Mouse (Mus musculus) fat pad, adult 2 months (tissue): ENCODE results near the gene Slc22a13.

Source experiments
- DNase-seq: peaks from one replicate; pipeline ENCODE4 v3.0.0-alpha.2; 2011; ENCODE audit warnings: low read depth, low spot score; ENCODE audit errors: extremely low read depth

Slc22a13 gene

GRCm38 (mm10) chr9:119201653-119202052 lies 7.2 kb downstream of the Slc22a13 start:
- no peak for DNase-seq

- DNase-seq: no peak
Observed at GRCm38 (mm10) chr9:119199151-119199861, 9.6 kb downstream of the Slc22a13 start.

DNA sequence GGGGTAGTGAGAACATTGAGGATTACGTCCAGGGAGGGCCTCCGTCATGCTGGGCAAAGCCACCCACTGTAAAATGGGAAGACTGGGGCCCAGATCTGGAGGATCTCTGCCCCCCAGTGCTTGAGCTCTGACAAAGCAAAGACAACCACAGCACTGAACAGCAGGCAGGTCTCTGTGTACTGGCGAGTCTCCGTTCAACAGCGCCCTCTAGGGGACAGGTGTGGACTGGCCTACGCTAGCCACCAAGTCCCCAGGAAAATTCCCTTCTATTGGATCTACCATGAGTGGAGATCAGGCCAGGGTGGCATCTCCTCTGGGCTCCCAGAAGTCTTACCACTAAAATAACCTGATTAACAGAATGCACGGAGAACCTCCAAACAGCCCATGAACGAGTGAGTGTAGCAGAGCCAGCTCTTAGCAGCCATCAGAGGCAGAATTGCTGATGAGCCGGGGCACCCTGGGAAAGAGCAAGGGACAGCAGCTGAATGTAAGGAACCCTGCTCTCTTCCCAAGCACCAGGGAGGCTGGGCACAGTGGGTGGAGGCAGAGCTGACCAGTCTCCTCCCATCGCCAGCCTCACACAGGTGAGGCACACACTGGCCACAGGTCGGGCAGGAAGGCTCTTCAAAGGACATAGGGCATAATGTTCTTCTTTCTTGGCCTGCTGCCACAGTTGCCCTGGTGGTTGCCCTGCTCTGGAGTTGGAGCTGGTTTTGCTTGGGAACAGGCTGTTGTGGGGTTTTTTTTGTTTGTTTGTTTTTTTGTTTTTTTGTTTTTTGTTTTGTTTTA lies 16.5 kb downstream of the Slc22a13 start:
- peak; percentile 8 for DNase-seq

- DNase-seq: no peak
Observed at GRCm38 (mm10) chr9:119181241-119181728, 27.6 kb downstream of the Slc22a13 start.

DNA sequence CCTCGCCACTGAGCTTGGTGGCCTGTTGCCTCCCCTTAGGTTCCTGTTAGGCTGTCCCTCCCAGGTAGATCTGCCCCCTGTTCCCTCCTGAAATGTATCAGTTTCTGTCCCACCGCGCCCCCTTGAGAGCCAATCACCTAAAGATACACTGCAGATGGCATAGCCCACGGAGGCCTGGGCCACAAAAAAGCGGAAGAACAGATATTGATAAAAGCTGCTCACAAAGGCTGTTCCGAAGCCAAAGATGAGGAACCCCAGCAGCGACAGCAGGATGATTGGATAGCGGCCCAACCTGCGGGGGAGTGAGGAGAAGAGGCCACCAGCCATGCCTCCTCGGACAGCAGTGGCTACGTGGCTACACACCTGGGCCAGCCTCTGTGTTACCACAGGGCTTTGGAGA lies 29.6 kb downstream of the Slc22a13 start:
- no peak for DNase-seq

DNA sequence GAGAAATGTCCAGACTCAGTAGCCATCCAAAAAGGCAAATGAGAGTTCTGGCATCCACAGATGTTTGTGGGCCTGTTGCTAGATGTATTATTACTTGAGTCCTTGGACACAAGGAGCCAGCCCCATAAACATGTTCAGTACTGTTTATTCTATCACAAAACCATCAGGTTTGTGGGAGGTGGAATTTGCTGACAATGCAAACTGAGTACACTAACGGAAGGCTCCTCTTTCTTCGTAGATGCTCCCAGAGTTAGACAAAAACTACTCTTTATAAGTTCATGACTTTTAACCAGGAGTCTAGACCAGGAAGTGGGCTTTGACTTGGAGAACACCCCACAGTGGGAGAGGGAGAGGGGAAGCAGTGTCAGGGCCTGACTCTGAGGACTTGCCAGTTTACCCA lies 41.3 kb downstream of the Slc22a13 start:
- DNase-seq: no peak

GRCm38 (mm10) chr9:119165548-119165947 lies 43.4 kb downstream of the Slc22a13 start:
- DNase-seq: peak; percentile 55

GRCm38 (mm10) chr9:119164743-119165142 lies 44.2 kb downstream of the Slc22a13 start:
- peak; percentile 39 for DNase-seq

GRCm38 (mm10) chr9:119160689-119161088 lies 48.2 kb downstream of the Slc22a13 start:
- DNase-seq: peak; percentile 68

DNA sequence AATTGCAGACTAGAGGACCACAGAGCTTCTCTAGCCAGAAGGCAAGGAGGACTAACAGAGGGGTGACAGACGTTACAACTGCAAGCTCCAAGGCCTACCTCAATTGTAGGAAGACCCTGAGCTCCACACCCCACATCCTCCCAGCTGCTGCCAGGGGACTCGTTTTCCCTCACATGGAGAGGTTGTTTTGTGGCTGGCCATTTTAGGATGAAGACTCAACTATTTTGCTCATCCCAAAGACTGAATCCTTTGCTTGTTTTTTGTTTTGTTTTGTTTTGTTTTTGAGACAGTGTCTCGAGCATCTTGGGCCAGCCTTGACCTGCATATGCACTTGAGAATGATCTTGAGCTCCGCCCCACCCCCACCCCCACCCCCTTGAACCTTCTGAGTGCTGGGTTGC lies 50.0 kb downstream of the Slc22a13 start, which contains the start of gene Gm47289:
Gene Gm47289 (plus strand): TSS at position 301 of the 400 bp plus-strand sequence.
- no peak for DNase-seq

GRCm38 (mm10) chr9:119156278-119157201 lies 52.4 kb downstream of the Slc22a13 start, which contains the start of gene Acaa1b:
Acaa1b (minus strand) TSS chr9:119157093.
- DNase-seq: peak; percentile 58

GRCm38 (mm10) chr9:119155826-119156225 lies 53.1 kb downstream of the Slc22a13 start:
- DNase-seq: peak; percentile 42

GRCm38 (mm10) chr9:119155416-119155815 lies 53.5 kb downstream of the Slc22a13 start:
- DNase-seq: no peak

GRCm38 (mm10) chr9:119151751-119152150 lies 57.1 kb downstream of the Slc22a13 start:
- no peak for DNase-seq

- no peak for DNase-seq
Observed at GRCm38 (mm10) chr9:119149601-119150000, 59.3 kb downstream of the Slc22a13 start.

- no peak for DNase-seq
Observed at GRCm38 (mm10) chr9:119146098-119146770, 62.7 kb downstream of the Slc22a13 start.

- no peak for DNase-seq
Observed at GRCm38 (mm10) chr9:119145638-119146037, 63.3 kb downstream of the Slc22a13 start.

DNA sequence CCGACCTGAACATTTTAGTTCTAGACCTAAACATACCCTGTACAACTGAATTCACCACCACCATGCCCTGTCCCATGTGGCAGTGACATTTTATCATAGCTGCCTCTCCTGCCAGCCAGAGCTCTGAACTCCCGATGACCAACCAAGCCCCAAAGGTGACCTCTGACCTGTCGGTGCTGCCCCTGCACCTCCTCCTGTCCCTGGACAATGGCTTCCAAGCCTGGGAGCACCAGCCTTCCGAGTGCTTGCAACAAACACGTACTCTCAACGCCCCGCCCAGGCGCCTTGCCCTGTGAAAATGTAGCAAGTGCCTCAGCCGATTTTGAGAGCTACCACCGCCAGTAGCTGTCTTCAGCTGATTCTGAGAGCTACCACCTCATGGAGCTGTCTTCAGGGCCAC lies 63.8 kb downstream of the Slc22a13 start:
- no peak for DNase-seq

DNA sequence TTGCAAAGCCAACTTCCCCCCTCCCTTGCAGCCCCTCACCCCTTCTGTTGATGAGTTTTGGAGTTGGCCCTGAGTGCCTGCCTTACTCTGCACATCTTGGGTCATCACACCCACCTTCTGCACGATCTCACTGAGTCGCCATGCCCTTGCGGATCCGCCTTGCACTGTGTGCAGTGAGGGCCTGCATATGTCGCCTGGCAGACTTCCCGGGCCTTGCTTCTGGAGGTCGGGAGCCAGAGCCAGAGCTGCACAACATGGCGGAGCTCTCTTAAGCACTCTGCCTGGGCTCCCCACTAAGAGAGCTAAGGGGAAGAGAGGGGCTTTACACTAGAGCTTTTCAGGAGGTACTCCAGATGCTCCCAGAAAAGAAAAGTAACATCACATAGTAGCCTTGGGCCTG lies 64.2 kb downstream of the Slc22a13 start:
- no peak for DNase-seq

DNA sequence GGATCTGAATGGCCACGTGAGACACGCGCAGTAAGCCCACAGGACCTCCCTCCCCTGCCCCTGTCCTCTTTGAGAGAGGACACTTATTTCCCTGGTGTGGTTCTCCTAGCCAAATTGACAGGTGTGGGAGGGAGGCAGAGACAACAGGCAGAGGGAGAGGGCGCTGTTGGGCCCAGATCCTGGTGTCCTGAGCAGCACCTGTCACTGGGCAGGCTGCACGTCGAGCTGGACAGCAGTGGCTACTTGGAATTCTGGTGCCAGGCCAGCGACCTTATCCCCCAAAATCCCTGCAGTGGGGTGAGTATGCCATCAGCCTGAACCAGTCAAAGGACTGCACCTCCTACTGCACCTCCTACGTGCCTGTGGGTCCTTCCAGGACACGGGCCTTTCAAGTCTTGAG lies 65.5 kb downstream of the Slc22a13 start:
- DNase-seq: no peak
